Mouse (Mus musculus): ENCODE measurements around the gene Dydc2. TPM values are rescaled to one million over a fixed set of nuclear protein-coding genes. Genes with fewer than 3 reads are reported as not detected.

Dydc2 gene
- polyA plus RNA-seq, 1 experiment from 2014 or later = not detected

DNA sequence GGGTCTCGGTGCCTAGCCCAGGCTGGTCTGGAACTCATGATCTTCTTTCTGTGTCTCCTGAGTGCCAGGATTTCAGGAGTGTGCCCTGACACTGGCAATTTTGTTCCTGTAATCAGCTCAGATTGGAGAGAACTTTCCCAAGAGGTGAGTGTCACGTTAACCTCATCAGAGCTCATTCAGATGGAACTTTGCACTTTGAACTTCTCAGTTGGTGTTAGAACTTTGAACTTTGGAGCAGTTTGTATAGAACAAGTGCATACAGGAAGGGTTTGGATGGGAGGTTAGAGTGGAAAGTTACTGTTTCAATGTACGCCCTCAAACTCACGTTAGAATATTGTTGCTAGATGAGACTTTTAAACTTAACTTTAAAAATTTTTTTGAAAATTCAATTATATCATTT, 39.7 kb downstream of the Dydc2 start:
- Histone ChIP-seq H3K9me3 (ENCODE audit: control insufficient read depth, low read length) (no peaks in the 10 kb centered on the region), H3K27me3 (replicated peaks; ENCODE audit: control insufficient read depth, insufficient read depth, low read length) (no peaks in the 10 kb centered on the region), H3K27ac (ENCODE audit: low read depth) (no peak overlapping the region), H3K4me2 (ENCODE audit: low read length) (no peak overlapping the region), H3K9ac (ENCODE audit: low read length) (no peak overlapping the region), H3K4me1 (replicated peaks; ENCODE audit: control insufficient read depth, insufficient read depth, low read length) (no peaks in the 10 kb centered on the region), H3K36me3 (ENCODE audit: control insufficient read depth, insufficient read depth, low read length) (no peaks in the 10 kb centered on the region), H3K4me3 (ENCODE audit: low read depth, low read length) (no peak overlapping the region)
- no peak for DNase-seq (ENCODE audit: low spot score)
- WGBS = 75% methylated on average over 4 of the region's 4 CpGs
- no peak for ATAC-seq (replicated peaks; ENCODE audit: low FRiP score, low TSS enrichment, low read depth)

DNA sequence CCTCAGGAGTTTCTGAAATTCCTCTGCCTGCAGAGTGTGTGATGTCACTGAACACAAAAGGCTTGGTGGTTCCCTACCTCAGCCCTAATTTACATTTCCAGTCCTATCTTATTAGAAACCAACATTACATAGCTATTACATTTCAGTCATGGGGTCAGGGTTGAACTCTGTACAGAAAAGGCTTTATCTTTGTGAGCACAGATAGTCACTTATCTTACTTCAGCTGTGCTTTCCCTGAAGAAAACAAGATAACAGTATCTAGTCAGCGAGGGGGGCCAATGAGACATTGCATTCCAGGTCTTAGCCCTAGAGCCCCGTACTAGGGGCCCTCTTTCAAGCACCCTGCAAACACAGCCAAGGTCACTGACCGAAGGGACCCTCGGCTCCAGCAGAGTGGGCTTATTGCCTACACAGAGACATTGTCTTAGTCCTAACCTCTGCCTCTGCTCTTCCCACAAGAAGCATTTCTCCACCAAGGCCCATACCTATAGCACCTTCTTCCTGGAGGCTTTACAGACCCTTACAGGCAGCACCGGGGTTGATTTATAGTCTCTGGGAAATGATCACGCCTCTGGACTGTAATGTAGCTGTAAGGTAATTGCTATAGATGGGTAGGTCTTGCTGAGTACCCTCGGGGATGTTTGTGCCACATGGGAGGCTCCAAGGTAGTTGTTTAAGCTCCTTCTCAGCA, 43.3 kb downstream of the Dydc2 start:
- Histone ChIP-seq H3K9ac (ENCODE audit: low read length) (no peak overlapping the region), H3K27me3 (replicated peaks; ENCODE audit: control insufficient read depth, insufficient read depth, low read length) (no peaks in the 10 kb centered on the region), H3K36me3 (ENCODE audit: control insufficient read depth, insufficient read depth, low read length) (no peaks in the 10 kb centered on the region), H3K27ac (ENCODE audit: low read depth) (no peak overlapping the region), H3K4me1 (replicated peaks; ENCODE audit: control insufficient read depth, insufficient read depth, low read length) (no peaks in the 10 kb centered on the region), H3K4me3 (ENCODE audit: low read depth, low read length) (no peak overlapping the region), H3K4me2 (ENCODE audit: low read length) (no peak overlapping the region), H3K9me3 (ENCODE audit: control insufficient read depth, low read length) (no peaks in the 10 kb centered on the region)
- DNase-seq (ENCODE audit: low spot score) (no peak), ATAC-seq (replicated peaks; ENCODE audit: low FRiP score, low TSS enrichment, low read depth) (peak; percentile 72)
- WGBS = 60% methylated on average over 7 of the region's 7 CpGs

DNA sequence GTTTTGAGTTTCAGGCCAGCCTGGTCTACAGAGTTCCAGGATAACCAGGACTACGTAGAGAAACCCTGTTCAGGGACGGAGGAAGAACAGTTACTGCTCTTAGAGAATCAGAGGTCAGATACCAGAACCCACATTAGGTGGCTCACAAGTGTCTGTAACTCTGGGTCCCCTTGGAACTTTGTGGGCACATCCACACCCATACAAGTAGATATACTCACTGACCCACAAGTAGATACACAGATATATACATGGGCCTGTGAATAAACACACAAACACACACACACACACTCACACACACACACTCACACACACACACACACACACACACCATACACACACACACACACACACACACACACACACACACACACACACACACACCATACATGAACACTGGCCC, 43.9 kb downstream of the Dydc2 start:
- Histone ChIP-seq H3K27me3 (replicated peaks; ENCODE audit: control insufficient read depth, insufficient read depth, low read length) (no peaks in the 10 kb centered on the region), H3K9ac (ENCODE audit: low read length) (no peak overlapping the region), H3K27ac (ENCODE audit: low read depth) (no peak overlapping the region), H3K4me2 (ENCODE audit: low read length) (no peak overlapping the region), H3K9me3 (ENCODE audit: control insufficient read depth, low read length) (no peaks in the 10 kb centered on the region), H3K4me1 (replicated peaks; ENCODE audit: control insufficient read depth, insufficient read depth, low read length) (no peaks in the 10 kb centered on the region), H3K4me3 (ENCODE audit: low read depth, low read length) (no peak overlapping the region), H3K36me3 (ENCODE audit: control insufficient read depth, insufficient read depth, low read length) (no peaks in the 10 kb centered on the region)
- DNase-seq (ENCODE audit: low spot score) = no peak
- 79% methylated on average over 2 of the region's 2 CpGs for WGBS
- no peak for ATAC-seq (replicated peaks; ENCODE audit: low FRiP score, low TSS enrichment, low read depth)

DNA sequence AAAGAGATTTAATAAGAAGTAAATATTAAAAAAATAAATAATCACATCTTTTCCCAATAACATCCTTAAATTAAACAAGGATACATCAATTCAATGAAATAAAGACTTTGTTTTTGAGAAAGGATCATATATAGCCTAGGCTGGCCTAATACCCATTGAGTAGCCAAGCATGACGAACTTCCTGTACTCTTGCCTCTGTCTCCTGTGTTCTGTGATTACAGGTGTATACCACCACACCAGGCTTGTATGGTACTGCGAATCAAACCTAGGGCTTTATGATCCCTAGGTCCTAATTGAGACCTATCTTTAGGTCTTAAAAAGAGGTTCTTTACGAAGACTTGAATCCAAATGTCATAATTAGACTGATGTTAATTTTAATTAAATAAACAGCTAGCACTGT, 47.8 kb downstream of the Dydc2 start:
- WGBS = 90% methylated on average over 3 of the region's 3 CpGs
- no peaks in the 10 kb centered on the region for H3K36me3 ChIP-seq (ENCODE audit: control insufficient read depth, insufficient read depth, low read length)
- no peak overlapping the region for H3K9ac ChIP-seq (ENCODE audit: low read length)
- no peaks in the 10 kb centered on the region for H3K27me3 ChIP-seq (replicated peaks; ENCODE audit: control insufficient read depth, insufficient read depth, low read length)
- no peak for DNase-seq (ENCODE audit: low spot score)
- H3K4me2 ChIP-seq (ENCODE audit: low read length) = no peak overlapping the region
- no peak overlapping the region for H3K27ac ChIP-seq (ENCODE audit: low read depth)
- no peaks in the 10 kb centered on the region for H3K4me1 ChIP-seq (replicated peaks; ENCODE audit: control insufficient read depth, insufficient read depth, low read length)
- H3K9me3 ChIP-seq (ENCODE audit: control insufficient read depth, low read length) = no peaks in the 10 kb centered on the region
- ATAC-seq (replicated peaks; ENCODE audit: low FRiP score, low TSS enrichment, low read depth) = no peak
- H3K4me3 ChIP-seq (ENCODE audit: low read depth, low read length) = no peak overlapping the region

DNA sequence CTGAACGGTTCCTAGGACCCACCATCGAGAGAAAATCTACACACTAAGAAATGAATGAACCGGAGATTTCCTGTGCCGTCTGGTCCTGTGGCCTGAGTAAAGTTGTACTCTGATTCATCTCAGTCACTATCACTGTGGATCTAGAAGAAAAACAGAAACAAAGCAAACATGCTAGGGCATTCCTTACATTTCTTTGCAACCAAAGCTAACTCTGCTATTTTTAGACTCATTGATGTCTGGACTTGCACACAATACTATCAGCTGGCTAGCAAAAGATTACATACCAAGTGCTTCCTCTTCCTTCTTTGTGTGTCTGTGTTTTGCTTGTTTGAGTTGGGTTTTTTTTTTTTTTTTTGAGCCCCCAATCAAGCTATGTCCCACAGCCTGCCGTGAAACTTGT, 51.5 kb downstream of the Dydc2 start:
- Histone ChIP-seq H3K27me3 (replicated peaks; ENCODE audit: control insufficient read depth, insufficient read depth, low read length) (no peaks in the 10 kb centered on the region), H3K9ac (ENCODE audit: low read length) (no peak overlapping the region), H3K4me2 (ENCODE audit: low read length) (no peak overlapping the region), H3K9me3 (ENCODE audit: control insufficient read depth, low read length) (no peaks in the 10 kb centered on the region), H3K4me3 (ENCODE audit: low read depth, low read length) (no peak overlapping the region), H3K27ac (ENCODE audit: low read depth) (no peak overlapping the region), H3K36me3 (ENCODE audit: control insufficient read depth, insufficient read depth, low read length) (no peaks in the 10 kb centered on the region), H3K4me1 (replicated peaks; ENCODE audit: control insufficient read depth, insufficient read depth, low read length) (peaks cover 8% of the 10 kb centered on the region)
- DNase-seq (ENCODE audit: low spot score) (no peak), ATAC-seq (replicated peaks; ENCODE audit: low FRiP score, low TSS enrichment, low read depth) (no peak)
- WGBS = 54% methylated on average over 5 of the region's 5 CpGs

DNA sequence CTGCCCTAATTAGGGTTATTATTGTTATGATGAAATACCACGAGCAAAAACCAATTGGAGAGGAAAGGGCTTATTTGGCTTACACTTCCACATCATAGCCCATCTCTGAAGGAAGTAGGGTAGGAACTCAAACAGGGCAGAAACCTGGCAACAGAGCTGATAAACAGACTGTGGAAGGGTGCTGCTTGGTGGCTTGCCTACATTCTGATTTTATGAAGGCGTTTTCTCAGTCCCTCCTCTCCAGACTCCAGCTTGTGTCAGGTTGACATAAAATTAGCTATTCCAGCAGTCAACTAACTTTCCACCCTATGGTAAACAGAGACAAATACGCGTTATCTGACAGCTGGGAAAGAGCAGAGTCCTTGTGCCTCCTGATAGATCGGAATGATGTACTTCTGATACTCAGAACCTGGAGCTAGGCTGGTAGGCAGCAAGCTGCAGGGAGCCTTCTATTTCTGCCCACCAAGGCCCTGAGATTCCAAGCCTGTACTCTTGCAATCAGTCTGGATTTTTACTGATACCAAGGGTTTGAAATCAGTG, 54.2 kb downstream of the Dydc2 start:
- no peak overlapping the region for H3K4me3 ChIP-seq (ENCODE audit: low read depth, low read length)
- no peak for ATAC-seq (replicated peaks; ENCODE audit: low FRiP score, low TSS enrichment, low read depth)
- no peaks in the 10 kb centered on the region for H3K9me3 ChIP-seq (ENCODE audit: control insufficient read depth, low read length)
- no peaks in the 10 kb centered on the region for H3K27me3 ChIP-seq (replicated peaks; ENCODE audit: control insufficient read depth, insufficient read depth, low read length)
- no peak overlapping the region for H3K9ac ChIP-seq (ENCODE audit: low read length)
- H3K4me1 ChIP-seq (replicated peaks; ENCODE audit: control insufficient read depth, insufficient read depth, low read length) = peaks cover 8% of the 10 kb centered on the region
- 76% methylated on average over 5 of the region's 5 CpGs for WGBS
- H3K27ac ChIP-seq (ENCODE audit: low read depth) = no peak overlapping the region
- DNase-seq (ENCODE audit: low spot score) = no peak
- H3K36me3 ChIP-seq (ENCODE audit: control insufficient read depth, insufficient read depth, low read length) = no peaks in the 10 kb centered on the region
- H3K4me2 ChIP-seq (ENCODE audit: low read length) = no peak overlapping the region

DNA sequence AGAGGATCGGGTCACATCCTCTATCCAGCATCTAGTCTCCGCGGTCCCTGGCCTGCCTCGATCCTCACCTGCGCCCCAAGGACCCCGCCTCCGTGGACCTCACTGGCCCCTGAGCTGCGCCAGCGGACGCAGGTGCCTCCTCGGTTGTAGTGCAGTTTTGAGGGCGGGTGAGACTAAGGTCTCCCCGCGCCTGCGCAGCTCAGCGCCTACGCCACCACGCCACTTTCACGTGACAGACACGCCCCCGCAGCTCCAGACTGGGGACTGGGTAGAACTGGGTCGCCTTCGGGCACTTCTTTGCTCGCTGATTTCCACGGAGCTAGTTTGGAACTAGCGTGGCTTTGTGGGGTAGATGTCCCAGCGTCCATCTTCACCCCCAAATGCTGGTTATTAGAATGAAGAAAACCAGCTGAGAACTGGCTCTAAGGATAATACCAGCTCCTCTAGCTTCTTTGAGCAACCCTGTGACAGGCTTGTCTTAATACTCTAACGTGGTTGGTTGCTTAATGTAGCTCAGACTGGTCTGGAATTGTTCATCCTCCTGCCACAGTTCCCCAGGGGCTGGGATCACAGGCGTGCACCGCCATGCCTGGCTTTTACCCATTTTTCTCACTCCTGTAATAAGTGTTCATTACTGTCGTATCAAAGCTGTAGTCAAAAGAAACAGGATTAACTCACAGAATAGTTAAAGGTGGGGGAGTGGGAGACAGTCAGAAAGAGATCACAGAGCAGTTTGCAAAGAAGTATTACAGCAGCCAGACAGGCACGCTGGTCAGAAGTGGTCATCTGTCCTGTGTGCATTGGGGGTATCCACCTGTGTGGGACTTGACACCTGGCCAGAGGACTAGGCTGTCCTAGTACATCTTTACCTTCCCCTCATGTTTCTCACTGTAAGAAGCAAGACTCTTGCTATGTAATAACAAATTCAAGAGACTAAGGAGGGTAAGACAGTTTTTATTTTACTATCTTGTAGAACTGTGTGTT, 55.1 kb downstream of the Dydc2 start, which contains the start of gene Fam213a:
Fam213a (minus strand) TSS at position 159 of the 984 bp plus-strand sequence.
- Histone ChIP-seq H3K4me2 (ENCODE audit: low read length) (peak within 1 kb of the TSS; percentile 88), H3K9me3 (ENCODE audit: control insufficient read depth, low read length) (no peaks in the 10 kb centered on the region), H3K4me3 (ENCODE audit: low read depth, low read length) (peak within 1 kb of the TSS; percentile 51), H3K9ac (ENCODE audit: low read length) (peak within 1 kb of the TSS; percentile 62), H3K27ac (ENCODE audit: low read depth) (no peak within 1 kb of the TSS; the same call in 1 of the 2 replicates), H3K27me3 (replicated peaks; ENCODE audit: control insufficient read depth, insufficient read depth, low read length) (no peaks in the 10 kb centered on the region), H3K36me3 (ENCODE audit: control insufficient read depth, insufficient read depth, low read length) (no peaks in the 10 kb centered on the region), H3K4me1 (replicated peaks; ENCODE audit: control insufficient read depth, insufficient read depth, low read length) (peaks cover 8% of the 10 kb centered on the region)
- ATAC-seq (replicated peaks; ENCODE audit: low FRiP score, low TSS enrichment, low read depth) (peak; percentile 95), DNase-seq (ENCODE audit: low spot score) (peak; percentile 89)
- 3% methylated on average over 32 of the region's 32 CpGs for WGBS

DNA sequence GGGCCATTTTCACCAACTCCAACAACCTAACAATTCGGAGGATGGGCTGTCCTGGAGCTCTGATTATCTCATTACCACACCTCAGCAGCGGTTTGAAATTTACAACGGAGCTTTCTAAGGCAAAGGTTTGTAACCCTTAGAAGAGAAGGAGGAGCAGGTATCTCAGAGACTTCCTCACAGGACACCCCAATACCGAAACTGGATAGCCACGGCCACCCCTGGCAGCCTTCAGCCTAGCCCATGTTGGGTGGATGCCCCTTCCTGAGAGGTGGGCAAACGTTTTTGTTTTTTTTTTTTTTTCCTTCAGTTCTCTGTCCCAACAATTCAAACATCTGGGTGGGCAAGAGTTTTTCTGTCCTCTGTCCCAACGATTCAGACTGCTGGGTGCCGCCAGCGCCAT, 55.9 kb downstream of the Dydc2 start:
- peak overlapping the region; percentile 88 for H3K4me2 ChIP-seq (ENCODE audit: low read length)
- H3K9ac ChIP-seq (ENCODE audit: low read length) = peak overlapping the region; percentile 62
- H3K4me1 ChIP-seq (replicated peaks; ENCODE audit: control insufficient read depth, insufficient read depth, low read length) = peaks cover 13% of the 10 kb centered on the region
- DNase-seq (ENCODE audit: low spot score) = no peak
- no peak overlapping the region for H3K27ac ChIP-seq (ENCODE audit: low read depth)
- H3K27me3 ChIP-seq (replicated peaks; ENCODE audit: control insufficient read depth, insufficient read depth, low read length) = no peaks in the 10 kb centered on the region
- no peak for ATAC-seq (replicated peaks; ENCODE audit: low FRiP score, low TSS enrichment, low read depth)
- H3K4me3 ChIP-seq (ENCODE audit: low read depth, low read length) = peak overlapping the region; percentile 51
- 17% methylated on average over 9 of the region's 9 CpGs for WGBS
- H3K36me3 ChIP-seq (ENCODE audit: control insufficient read depth, insufficient read depth, low read length) = no peaks in the 10 kb centered on the region
- no peaks in the 10 kb centered on the region for H3K9me3 ChIP-seq (ENCODE audit: control insufficient read depth, low read length)
